Mouse (Mus musculus) embryonic facial prominence, embryonic 13.5 days (tissue): ENCODE measurements around the gene Slc35e2. TPM values are rescaled to one million over a fixed set of nuclear protein-coding genes. Genes with fewer than 3 reads are reported as not detected.

Source experiments
- ATAC-seq: fragments of 200-750 bp; cut with Nextera tagmentation; 2 replicates; pipeline ENCODE4 v1.8.0; 2017; ENCODE audit warnings: low read depth; ENCODE audit not compliant: insufficient number of reproducible peaks, insufficient read depth, low FRiP score, low TSS enrichment
- H3K27ac ChIP-seq: fragments of 300-500 bp; sonication (generic); 2 replicates; pipeline ENCODE4 v1.5.1; 2015; ENCODE audit warnings: moderate library complexity, mild to moderate bottlenecking, inconsistent platforms
- H3K27me3 ChIP-seq: fragments of 300-500 bp; sonication (generic); 2 replicates; pipeline ENCODE4 v1.6.1; 2015; ENCODE audit warnings: mild to moderate bottlenecking, inconsistent platforms
- H3K36me3 ChIP-seq: fragments of 300-500 bp; sonication (generic); 2 replicates; pipeline ENCODE4 v1.6.1; 2015; ENCODE audit warnings: mild to moderate bottlenecking, inconsistent platforms
- H3K4me1 ChIP-seq: fragments of 300-500 bp; sonication (generic); 2 replicates; pipeline ENCODE4 v1.6.1; 2015; ENCODE audit warnings: inconsistent platforms
- H3K4me2 ChIP-seq: fragments of 300-500 bp; sonication (generic); 2 replicates; pipeline ENCODE4 v1.6.1; 2015; ENCODE audit warnings: moderate library complexity, mild to moderate bottlenecking, inconsistent platforms
- H3K4me3 ChIP-seq: fragments of 300-500 bp; sonication (generic); 2 replicates; pipeline ENCODE4 v1.5.1; 2015; ENCODE audit warnings: mild to moderate bottlenecking, inconsistent platforms
- H3K9ac ChIP-seq: fragments of 300-500 bp; sonication (generic); 2 replicates; pipeline ENCODE4 v1.6.1; 2015; ENCODE audit warnings: mild to moderate bottlenecking, inconsistent platforms
- H3K9me3 ChIP-seq: fragments of 300-500 bp; sonication (generic); 2 replicates; pipeline ENCODE4 v1.6.1; 2016; ENCODE audit warnings: inconsistent platforms
- WGBS: fragments of 180-500 bp; shearing (Covaris S2); methylation state at CpG from one replicate; pipeline ENCODE4 v1.1.7; 2015; ENCODE audit warnings: mixed read lengths; 5-methylcytosine and 5-hydroxymethylcytosine counted together
- polyA plus RNA-seq: library from polyadenylated mRNA; unstranded; fragments of >200 nt; fragmentation: Nextera tagmentation; extraction: Ambion mirVana; gene quantifications from 2 replicates; pipeline ENCODE4 v1.2.1, GENCODE M21; 2015

Gene Slc35e2
- 10.5 and 11.1 TPM in 2 replicates for polyA plus RNA-seq

DNA sequence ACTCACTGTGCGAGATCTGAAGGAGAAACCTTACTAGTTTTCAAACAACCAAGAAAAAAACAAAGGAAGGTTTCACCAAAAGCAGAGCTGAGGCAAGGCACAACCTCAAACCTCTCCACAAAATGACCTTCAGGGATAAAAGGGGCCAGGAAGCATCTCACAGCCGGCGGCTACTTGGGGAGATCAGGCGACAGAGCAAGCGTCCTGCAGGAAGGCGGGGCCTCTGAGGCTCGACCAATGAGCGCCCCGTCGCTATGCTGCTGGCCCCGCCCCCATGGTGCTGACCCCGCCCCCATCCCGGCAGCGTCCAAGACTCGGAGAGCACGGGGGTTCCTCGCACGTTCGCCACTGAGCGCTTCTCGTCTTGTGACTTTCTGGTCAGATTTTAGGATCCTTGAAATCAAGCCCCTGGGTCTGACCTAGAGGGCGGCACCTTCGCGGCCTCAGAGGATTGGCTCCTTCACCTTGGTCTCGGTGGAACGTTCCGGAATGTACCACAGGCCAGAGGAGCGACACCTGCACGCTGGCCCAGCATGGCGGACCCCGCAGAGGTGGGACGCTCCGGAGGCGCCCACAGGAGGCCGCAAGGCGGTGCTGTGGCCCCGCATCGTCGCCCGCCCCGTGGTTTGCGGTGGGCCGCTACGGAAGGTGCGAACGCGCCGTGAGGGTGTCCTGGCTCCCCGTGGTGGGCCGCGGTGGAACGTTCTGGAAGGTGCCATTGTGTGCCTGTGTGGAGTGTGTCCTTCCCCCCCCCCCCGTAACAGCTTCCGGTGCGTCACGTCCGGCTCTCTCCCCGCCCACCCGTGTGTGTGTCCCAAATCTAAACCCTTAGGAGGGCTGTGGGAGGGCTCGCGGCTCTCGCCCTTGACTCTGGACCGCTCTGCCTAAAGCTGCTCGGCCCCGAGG lies at the start of gene Slc35e2:
Gene Slc35e2, plus strand, starts transcription at position 326 of the 906 bp plus-strand sequence.
- no peaks in the 10 kb centered on the region for H3K9me3 ChIP-seq
- peaks cover 11% of the 10 kb centered on the region; the same call in 1 of the 2 replicates for H3K4me1 ChIP-seq
- peak within 1 kb of the TSS; percentile 94 for H3K9ac ChIP-seq
- WGBS, result under 1% methylated on average over 64 of the region's 65 CpGs
- H3K4me3 ChIP-seq, result peak within 1 kb of the TSS; percentile 97
- H3K27me3 ChIP-seq, result no peaks in the 10 kb centered on the region
- peak; percentile 94 for ATAC-seq
- peak within 1 kb of the TSS; percentile 87 for H3K4me2 ChIP-seq
- peaks cover 22% of the 10 kb centered on the region; the same call in 1 of the 2 replicates for H3K36me3 ChIP-seq
- peak within 1 kb of the TSS; percentile 99 for H3K27ac ChIP-seq

DNA sequence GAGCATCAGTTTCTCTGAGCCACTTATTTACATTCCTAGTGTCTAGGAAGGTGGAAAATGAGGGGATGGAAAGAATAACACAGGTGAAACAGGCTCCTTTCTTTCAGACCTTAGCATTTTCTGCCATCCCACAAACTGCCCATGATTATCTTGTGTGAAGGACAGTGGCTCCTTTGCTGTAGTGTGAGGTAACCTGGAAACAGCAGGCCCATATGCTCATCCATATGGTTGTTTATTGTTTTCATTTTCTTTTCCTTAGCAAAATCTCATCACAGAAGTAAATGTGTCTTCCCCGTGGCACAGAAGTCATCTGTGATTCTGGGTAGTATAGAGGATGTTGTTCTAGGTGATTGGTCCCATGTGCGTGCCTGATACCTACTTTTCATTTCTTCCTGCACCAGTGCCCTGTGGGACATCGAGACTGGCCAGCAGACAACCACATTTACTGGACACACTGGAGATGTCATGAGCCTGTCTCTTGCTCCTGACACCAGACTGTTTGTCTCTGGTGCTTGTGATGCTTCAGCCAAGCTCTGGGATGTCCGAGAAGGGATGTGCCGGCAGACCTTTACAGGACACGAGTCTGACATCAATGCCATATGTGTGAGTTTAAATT lies 48.2 kb upstream of the Slc35e2 start:
- H3K9me3 ChIP-seq, result no peaks in the 10 kb centered on the region
- H3K9ac ChIP-seq, result no peak overlapping the region
- no peak overlapping the region for H3K4me3 ChIP-seq
- no peak overlapping the region for H3K4me2 ChIP-seq
- H3K27ac ChIP-seq, result no peak overlapping the region
- no peaks in the 10 kb centered on the region for H3K27me3 ChIP-seq
- H3K36me3 ChIP-seq, result peaks cover 92% of the 10 kb centered on the region
- no peaks in the 10 kb centered on the region for H3K4me1 ChIP-seq
- no peak for ATAC-seq
- 87% methylated on average over 6 of the region's 6 CpGs for WGBS

DNA sequence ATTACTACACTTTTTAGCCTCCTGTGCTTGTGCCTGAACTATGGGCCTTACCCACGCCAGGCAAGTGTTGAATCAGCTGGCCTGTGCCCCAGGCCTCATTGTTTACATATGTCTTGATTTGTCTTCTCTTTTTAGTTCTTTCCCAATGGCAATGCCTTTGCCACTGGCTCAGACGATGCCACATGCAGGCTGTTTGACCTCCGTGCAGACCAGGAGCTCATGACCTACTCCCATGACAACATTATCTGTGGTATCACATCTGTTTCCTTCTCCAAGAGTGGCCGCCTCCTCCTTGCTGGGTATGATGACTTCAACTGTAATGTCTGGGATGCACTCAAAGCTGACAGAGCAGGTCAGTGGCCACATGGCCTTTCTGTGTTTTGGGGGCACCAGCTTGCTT lies 46.3 kb upstream of the Slc35e2 start:
- ATAC-seq, result no peak
- no peaks in the 10 kb centered on the region for H3K27me3 ChIP-seq
- no peaks in the 10 kb centered on the region for H3K9me3 ChIP-seq
- H3K4me1 ChIP-seq, result no peaks in the 10 kb centered on the region
- no peak overlapping the region for H3K9ac ChIP-seq
- peaks cover 94% of the 10 kb centered on the region for H3K36me3 ChIP-seq
- no peak overlapping the region for H3K27ac ChIP-seq
- WGBS, result 79% methylated on average over 4 of the region's 4 CpGs
- H3K4me2 ChIP-seq, result no peak overlapping the region
- no peak overlapping the region for H3K4me3 ChIP-seq

DNA sequence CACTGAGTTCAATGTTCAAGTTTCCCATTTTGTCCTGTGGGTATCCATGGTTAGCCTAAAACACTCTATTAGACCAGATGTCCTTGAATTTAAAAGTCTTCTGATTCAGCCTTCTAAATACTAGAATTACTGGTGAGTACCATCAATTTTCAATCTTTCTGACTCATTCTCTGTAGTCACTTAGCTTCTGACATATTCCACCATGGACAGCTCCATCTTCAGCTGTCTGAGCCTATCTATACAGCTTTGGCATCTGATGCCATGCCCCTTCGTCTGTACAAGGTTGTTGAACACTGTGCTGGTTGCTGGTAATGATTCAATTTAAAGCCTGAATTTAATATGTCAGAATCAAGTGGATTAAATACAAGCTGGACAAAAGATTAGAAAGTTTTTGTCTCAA lies 45.8 kb upstream of the Slc35e2 start:
- 70% methylated on average over 1 of the region's 1 CpGs for WGBS
- no peak for ATAC-seq
- Histone ChIP-seq H3K4me2 (no peak overlapping the region), H3K4me1 (no peaks in the 10 kb centered on the region), H3K9ac (no peak overlapping the region), H3K4me3 (no peak overlapping the region), H3K27ac (no peak overlapping the region), H3K36me3 (peaks cover 95% of the 10 kb centered on the region), H3K27me3 (no peaks in the 10 kb centered on the region), H3K9me3 (no peaks in the 10 kb centered on the region)

DNA sequence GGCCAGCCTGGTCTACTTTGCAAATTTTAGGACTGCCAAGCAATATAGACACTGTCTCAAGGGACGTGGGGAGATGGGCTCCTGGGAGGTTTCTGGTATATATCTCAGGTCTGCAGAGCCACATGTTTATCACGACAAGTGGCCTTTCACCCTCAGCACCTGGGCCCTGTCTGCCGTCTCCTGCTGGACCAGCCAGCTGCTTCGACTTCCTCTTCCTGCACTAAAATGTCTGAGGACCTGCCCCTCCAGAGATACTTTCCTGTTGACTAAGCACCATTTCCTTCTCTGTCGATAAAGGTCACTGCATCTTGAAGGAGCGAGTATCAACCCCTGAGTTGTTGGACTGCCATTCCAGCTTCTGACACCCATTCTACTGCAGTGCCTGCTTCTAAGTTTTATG lies 41.8 kb upstream of the Slc35e2 start:
- Histone ChIP-seq H3K4me1 (peaks cover 27% of the 10 kb centered on the region), H3K27me3 (no peaks in the 10 kb centered on the region), H3K9me3 (no peaks in the 10 kb centered on the region), H3K9ac (no peak overlapping the region), H3K36me3 (peaks cover 65% of the 10 kb centered on the region), H3K4me3 (no peak overlapping the region), H3K27ac (no peak overlapping the region), H3K4me2 (no peak overlapping the region)
- ATAC-seq, result no peak
- 78% methylated on average over 6 of the region's 6 CpGs for WGBS

DNA sequence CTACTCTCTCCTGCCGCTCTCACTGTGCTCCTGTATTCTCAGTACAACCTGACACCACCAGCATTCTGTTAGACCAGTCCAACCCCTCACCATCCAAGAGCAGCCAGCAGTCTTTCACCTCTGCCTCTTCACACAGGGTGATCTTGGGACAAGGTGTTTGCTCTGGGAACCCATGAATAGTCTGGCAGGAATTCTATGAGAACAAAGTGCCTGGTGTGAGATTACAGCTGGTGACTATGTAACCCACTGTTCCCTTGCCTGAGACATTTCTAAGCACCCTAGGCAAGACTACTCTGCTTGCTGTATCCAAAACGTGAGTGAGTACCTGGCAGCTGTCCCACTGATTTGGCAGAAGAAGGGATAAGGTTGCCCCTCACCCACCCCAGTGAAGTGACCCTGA lies 40.3 kb upstream of the Slc35e2 start:
- 60% methylated on average over 2 of the region's 2 CpGs for WGBS
- Histone ChIP-seq H3K4me1 (peaks cover 40% of the 10 kb centered on the region), H3K27ac (0 out of 2 replicates have a peak overlapping the region, but pooled peaks have one; percentile 8), H3K4me3 (no peak overlapping the region), H3K4me2 (no peak overlapping the region), H3K9me3 (no peaks in the 10 kb centered on the region), H3K9ac (no peak overlapping the region), H3K36me3 (peaks cover 50% of the 10 kb centered on the region), H3K27me3 (no peaks in the 10 kb centered on the region)
- ATAC-seq, result no peak

GRCm38 (mm10) chr4:155561661-155562442 lies 39.4 kb upstream of the Slc35e2 start, which contains the start of gene Nadk:
Nadk (plus strand) TSS chr4:155562378.
- H3K4me3 ChIP-seq, result peak within 1 kb of the TSS; percentile 94
- peaks cover 47% of the 10 kb centered on the region for H3K4me1 ChIP-seq
- peak within 1 kb of the TSS; percentile 80 for H3K4me2 ChIP-seq
- H3K9ac ChIP-seq, result peak within 1 kb of the TSS; percentile 65
- H3K9me3 ChIP-seq, result no peaks in the 10 kb centered on the region
- peaks cover 41% of the 10 kb centered on the region for H3K36me3 ChIP-seq
- no peaks in the 10 kb centered on the region for H3K27me3 ChIP-seq
- no peak for ATAC-seq
- peak within 1 kb of the TSS; percentile 85 for H3K27ac ChIP-seq
- 60% methylated on average over 7 of the region's 7 CpGs for WGBS

- ATAC-seq, result no peak
Measured at GRCm38 (mm10) chr4:155562725-155563399, 38.4 kb upstream of the Slc35e2 start.

GRCm38 (mm10) chr4:155563400-155564231 lies 37.6 kb upstream of the Slc35e2 start:
- Histone ChIP-seq H3K27ac (peak overlapping the region; percentile 90), H3K4me1 (peaks cover 47% of the 10 kb centered on the region), H3K9ac (peak overlapping the region; percentile 89), H3K4me2 (peak overlapping the region; percentile 80), H3K27me3 (no peaks in the 10 kb centered on the region), H3K4me3 (peak overlapping the region; percentile 94), H3K9me3 (no peaks in the 10 kb centered on the region), H3K36me3 (peaks cover 25% of the 10 kb centered on the region)
- under 1% methylated on average over 69 of the region's 69 CpGs for WGBS
- ATAC-seq, result peak; percentile 96

More at GRCm38 (mm10) chr4:155562725-155563399, 38.4 kb upstream of the Slc35e2 start:
- Histone ChIP-seq H3K9me3 (no peaks in the 10 kb centered on the region), H3K36me3 (peaks cover 32% of the 10 kb centered on the region), H3K9ac (peak overlapping the region; percentile 65), H3K4me2 (peak overlapping the region; percentile 80), H3K27ac (peak overlapping the region; percentile 85), H3K4me1 (peaks cover 47% of the 10 kb centered on the region), H3K27me3 (no peaks in the 10 kb centered on the region), H3K4me3 (peak overlapping the region; percentile 94)
- WGBS, result 4% methylated on average over 19 of the region's 19 CpGs

DNA sequence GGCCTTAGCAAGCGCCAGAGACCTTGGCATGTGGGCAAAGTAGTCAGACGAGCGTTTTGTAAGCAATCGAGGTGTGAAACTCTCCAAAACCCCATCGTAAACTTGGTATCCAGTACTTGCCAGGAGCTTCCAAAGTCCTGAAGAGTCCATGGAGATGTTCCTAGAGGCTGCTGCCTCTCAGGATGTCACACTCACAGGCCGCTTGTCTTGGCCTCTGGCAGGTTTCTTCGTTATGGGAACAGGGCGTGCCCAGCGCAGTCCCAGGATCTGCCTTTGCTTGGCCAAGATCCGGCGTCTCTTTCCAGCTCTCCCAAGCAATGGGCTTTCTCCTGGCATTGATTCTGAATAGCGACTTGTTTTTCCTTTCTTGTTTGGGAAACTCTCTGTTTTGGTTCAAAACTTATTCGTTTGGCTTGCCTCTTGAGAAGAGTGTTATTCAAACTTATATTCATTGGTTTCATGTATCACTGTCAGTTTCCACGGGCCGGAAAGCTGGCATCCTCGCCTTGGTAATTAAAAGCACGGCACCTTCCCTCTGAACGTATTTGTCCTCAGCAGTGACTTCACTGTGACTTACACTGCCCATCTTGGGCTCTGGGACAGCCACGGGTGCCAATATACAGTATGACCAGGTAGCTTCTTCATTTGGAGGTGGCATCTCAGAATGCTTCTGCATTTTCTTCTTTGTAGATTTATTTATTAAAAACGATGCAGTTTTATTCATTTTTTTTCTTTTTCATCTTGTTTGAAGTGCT lies 36.7 kb upstream of the Slc35e2 start:
- Histone ChIP-seq H3K9ac (peak overlapping the region; percentile 89), H3K27me3 (no peaks in the 10 kb centered on the region), H3K4me2 (peak overlapping the region; percentile 80), H3K4me3 (peak overlapping the region; percentile 94), H3K4me1 (peaks cover 47% of the 10 kb centered on the region), H3K9me3 (no peaks in the 10 kb centered on the region), H3K27ac (peak overlapping the region; percentile 90), H3K36me3 (peaks cover 16% of the 10 kb centered on the region)
- WGBS, result 12% methylated on average over 20 of the region's 20 CpGs
- ATAC-seq, result no peak
